Mouse (Mus musculus) liver, embryonic 12.5 days (tissue): Measurements from ENCODE around the gene Surf1. TPM values are rescaled to one million over a fixed set of nuclear protein-coding genes. Genes with fewer than 3 reads are reported as not detected.

Experiments used
- polyA plus RNA-seq: library from polyadenylated mRNA; unstranded; fragments of >200 nt; fragmentation: Nextera tagmentation; extraction: Ambion mirVana; gene quantifications from 2 replicates; pipeline ENCODE4 v1.2.1, GENCODE M21; 2016

Surf1 gene
- polyA plus RNA-seq, 1 experiment from 2014 or later = 42.5 TPM

Other genes with a start within 250 kb of the Surf1 start
- not detected in 2 replicates for gene Lcn4, start 245.2 kb downstream of the Surf1 start, polyA plus RNA-seq
- not detected in 2 replicates for gene Abo, start 51.6 kb downstream of the Surf1 start, polyA plus RNA-seq
- 21.6 and 23.8 TPM in 2 replicates for gene Surf6, start 13.7 kb downstream of the Surf1 start, polyA plus RNA-seq
- gene Med22, start 5.9 kb downstream of the Surf1 start, polyA plus RNA-seq = 30.0 and 32.1 TPM in 2 replicates
- 560 and 587 TPM in 2 replicates for gene Rpl7a, start 5.8 kb downstream of the Surf1 start, polyA plus RNA-seq
- gene Surf2, start 163 bp downstream of the Surf1 start, polyA plus RNA-seq = 46.3 and 48.1 TPM in 2 replicates
- gene Surf4, start 17.4 kb upstream of the Surf1 start, polyA plus RNA-seq = 120 and 124 TPM in 2 replicates
- 0.06 and 0.14 TPM in 2 replicates for gene Stkld1, start 17.5 kb upstream of the Surf1 start, polyA plus RNA-seq
- gene Rexo4, start 47.9 kb upstream of the Surf1 start, polyA plus RNA-seq = 33.8 and 35.2 TPM in 2 replicates
- 0.96 and 1.1 TPM in 2 replicates for gene Adamts13, start 56.9 kb upstream of the Surf1 start, polyA plus RNA-seq
- gene Cacfd1, start 93.4 kb upstream of the Surf1 start, polyA plus RNA-seq = 16.5 and 19.1 TPM in 2 replicates
- gene Slc2a6, start 111.5 kb upstream of the Surf1 start, polyA plus RNA-seq = 0.31 and 0.36 TPM in 2 replicates
- gene Mymk, start 155.6 kb upstream of the Surf1 start, polyA plus RNA-seq = 0.14 and 0.90 TPM in 2 replicates
- 0.77 and 1.3 TPM in 2 replicates for gene Adamtsl2, start 162.8 kb upstream of the Surf1 start, polyA plus RNA-seq
- gene Fam163b, start 226.0 kb upstream of the Surf1 start, polyA plus RNA-seq = 0.08 TPM in 1 of 2 replicates, not detected in the other
- 0.05 and 0.12 TPM in 2 replicates for gene Dbh, start 248.7 kb upstream of the Surf1 start, polyA plus RNA-seq